Mouse (Mus musculus) gastrocnemius, postnatal 10 days (tissue): ENCODE data around the gene Fgr. TPM values are rescaled to one million over a fixed set of nuclear protein-coding genes. Genes with fewer than 3 reads are reported as not detected.
A peak's percentile ranks its signal among the peaks of the same experiment; 100 is the strongest.

ENCODE experiments used
- DNase-seq: peaks from one replicate; pipeline ENCODE4 v3.0.0; 2021; ENCODE audit warnings: mixed read lengths
- total RNA-seq, 2 experiments: library from RNA; stranded (reverse); gene quantifications; 2 replicates each; pipeline ENCODE4 v1.2.3; 2021

The Fgr gene
- total RNA-seq, 2 experiments from 2014 or later: 0.09 to 0.54 TPM

DNA sequence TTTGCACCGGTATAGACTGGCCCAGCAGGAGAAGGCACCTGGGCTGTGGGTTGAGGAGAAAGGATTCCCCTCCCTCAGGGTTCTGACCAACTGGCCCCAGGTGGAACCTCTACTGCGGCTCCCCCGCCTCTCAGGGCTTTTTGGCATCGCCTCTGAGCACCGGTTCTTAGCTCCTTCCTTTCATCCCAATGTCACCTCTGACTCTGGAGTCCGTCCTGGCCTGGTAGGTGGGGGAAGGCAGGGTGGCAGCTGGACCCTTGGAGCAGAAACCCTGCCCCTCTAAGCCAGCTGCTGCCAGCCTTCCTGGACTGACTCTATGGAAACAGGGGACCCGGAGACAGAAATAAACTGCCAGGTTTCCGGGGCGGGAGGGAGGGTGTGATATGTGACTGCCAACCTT, 63.4 kb downstream of the Fgr start:
- DNase-seq: no peak

DNA sequence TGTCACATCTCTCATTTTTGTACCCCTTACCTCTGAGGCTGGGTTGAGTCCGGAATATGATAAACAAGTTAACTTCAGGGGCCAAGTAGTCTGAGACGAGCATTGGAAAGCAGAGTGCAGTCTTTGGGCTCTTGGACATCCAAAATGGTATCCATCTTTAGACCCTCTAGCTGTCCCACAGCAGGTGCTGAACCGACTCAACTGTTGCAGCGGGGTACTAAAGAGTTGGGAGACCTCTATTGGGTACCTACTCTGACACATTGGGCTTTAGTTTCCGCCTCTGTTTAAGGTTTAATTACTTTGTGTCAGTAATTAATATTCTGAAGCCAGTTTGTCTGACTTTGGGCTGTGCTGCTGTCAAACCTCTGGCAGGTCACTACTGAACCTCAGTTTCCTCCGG, 63.9 kb downstream of the Fgr start:
- no peak for DNase-seq

DNA sequence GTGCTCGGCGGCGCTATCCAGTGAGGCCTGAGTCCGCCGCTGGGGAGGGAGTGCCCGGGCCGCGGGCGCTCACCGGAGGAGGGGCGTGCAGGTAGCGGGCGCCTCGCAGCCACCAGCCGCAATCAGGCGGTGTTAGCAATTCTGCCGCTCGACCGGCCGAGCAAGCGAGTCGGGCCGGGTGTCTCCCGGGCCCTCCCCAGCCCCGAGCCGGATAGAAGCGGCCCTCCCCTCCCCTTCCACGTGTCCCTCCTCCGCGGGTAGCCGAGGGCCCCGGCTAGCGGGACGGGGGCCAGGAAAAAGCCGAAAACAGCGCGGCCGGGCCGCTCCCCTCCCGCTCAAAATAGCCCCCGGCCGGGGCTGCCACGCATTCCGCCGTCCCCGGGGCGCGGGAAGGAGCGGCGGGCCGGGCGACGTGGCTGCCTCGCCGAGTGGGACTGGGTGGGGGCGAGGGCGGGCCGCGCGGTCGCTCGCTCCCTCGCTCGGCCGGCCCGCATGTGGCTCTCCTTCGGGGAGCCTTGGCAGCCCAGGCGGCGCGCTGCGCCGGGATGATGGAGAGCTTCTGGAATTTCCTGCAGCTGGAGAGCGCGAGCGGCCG, 64.7 kb downstream of the Fgr start:
- peak; percentile 77 for DNase-seq

DNA sequence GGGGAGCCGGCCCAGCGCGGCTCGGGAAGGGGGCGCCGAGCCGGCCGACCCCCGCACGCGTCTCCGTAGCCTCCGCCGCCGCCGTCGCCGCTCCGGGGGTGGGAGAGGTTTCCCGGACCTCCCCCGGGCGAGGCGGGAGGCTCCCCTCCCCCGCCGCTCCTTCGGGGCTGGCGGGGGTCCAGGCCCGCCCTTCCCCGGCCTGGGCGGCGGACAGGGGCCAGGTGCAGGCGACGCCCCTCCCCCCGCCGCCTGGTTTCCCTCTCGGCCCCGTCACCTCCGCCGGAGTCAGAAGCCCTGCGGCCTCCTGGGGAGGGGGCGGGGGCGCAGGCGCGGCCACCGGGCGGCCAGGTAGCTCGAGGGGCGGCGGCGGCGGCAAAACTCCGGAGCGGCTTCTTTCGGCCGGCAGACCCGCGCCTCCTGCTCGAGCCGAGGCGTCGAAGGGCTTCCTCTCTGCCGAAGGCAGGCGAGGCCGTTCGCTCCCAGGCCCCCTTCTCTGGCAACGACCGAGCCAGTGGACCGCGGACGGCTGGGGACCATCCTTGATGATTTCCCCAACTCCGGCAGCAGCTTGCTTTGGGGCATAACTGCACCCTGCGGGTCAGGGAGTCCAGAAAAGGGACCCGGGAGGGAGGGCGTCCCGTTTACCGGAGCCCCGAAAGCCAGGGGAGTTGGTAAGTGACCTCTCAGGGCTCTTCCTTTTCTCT, 65.4 kb downstream of the Fgr start:
- DNase-seq: peak; percentile 74

DNA sequence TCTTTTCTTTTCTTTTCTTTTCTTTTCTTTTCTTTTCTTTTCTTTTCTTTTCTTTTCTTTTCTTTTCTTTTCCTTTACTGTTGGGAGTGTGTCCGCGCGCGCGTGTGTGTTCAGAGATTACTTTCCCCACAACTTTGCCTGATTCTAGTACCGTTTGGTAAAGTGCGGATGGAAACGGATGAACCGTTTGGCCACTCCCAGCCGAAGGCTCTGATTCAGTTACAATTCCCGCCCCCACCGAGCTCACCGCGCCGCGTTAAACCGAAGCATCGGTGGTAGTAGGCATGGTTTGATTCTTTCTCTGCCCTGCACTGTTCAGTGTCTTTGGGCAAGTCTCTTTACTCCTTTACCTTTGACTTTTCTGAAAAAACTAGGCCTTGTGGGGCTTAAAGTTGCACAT, 65.9 kb downstream of the Fgr start:
- no peak for DNase-seq

DNA sequence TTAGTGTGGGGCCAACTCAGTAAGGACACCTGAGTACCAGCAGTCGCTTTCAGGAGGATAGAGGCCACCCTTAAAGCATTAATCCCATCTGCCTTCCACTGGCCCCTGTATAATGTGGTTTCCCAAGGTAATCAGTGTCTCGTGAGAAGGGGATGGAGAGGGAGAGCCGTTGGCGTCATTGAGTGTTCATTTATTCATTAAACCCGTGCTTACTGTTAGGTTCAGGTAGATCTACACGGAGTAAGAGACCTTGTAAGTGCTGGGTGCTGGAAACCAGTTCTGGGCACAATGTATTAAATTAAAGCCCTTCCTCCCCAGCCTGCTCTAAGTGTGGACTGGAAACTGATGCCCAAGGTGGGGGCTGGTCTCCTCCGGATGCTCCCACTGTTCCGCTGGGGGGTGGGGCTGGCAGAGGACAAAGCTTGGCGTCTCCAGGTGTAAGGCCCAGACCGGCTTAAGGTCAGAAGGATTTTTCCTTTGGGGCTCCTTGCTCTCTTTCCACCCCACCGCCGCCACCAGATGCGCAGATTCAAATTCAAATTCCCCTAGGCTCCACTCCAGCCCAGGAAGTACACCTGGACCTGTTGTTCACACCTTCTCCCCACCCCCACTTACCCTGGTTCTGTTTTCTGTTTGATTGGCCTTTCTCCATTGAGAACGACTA, 66.5 kb downstream of the Fgr start:
- DNase-seq: no peak

DNA sequence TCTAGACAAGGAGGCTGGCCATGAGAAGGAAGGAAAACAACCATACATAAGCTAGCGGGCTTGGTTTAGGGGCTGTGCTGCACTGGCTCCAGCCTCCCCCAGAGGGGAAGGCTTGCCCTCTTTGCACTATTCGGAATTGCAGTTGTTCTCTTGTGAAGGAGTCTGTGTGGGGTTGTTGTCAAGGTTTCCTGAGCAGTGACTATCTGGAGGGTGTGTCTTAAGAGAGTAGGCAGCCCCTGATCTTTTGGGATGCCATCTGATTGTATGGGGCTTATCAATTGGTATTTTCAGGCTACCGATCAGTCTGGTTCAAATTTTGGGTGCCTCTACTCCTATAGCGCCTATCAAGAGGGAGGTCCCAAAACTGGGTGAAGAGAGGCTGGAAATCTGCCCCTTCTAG, 68.3 kb downstream of the Fgr start:
- no peak for DNase-seq

DNA sequence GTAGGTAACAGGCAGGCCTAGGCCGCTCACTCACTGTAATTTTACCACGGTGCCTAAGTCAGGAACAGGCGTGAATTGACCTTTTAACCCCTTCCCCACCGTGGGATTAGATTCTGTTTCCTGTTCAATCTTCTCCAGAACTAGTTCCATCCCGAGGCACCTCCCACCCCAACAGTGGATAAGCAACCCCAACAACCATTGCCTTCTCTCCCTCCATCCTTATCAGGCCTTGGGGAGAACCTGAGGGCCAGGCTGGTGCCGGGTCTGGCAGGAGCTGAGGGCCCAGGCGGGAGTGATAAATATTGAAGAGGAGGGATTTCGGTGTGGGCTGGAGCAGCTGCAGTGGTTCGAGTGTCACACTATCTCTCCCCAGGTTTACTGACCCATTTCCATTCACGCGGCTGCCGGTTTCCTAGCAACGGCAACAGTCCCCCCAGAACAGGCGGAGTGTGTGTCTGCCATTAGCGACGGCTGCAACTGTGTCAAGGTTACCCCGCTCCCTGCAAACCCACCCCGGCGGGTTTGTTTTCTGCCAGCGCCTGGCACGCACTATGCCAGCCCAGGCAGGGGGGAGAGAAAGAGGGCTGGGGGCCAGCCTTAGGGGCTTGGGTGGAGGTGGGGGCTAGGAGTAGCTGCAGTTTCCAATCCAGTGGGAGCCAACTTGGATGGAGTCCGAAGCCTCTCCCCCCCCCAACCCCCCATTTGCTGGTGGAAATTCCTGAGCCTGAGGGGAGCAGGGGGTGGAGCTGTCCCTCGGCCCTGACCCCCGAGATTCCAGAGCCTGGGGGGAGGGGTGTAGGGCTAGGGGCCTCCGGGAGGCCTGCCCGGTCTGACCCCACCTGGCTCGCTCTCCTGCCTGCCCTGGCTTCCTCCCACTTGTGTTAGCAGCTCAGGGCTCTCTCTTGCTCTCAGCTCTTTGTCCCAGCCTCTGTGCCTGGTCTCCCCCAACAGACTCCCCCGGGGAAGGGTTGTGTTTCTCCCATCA, 69.0 kb downstream of the Fgr start:
- no peak for DNase-seq

DNA sequence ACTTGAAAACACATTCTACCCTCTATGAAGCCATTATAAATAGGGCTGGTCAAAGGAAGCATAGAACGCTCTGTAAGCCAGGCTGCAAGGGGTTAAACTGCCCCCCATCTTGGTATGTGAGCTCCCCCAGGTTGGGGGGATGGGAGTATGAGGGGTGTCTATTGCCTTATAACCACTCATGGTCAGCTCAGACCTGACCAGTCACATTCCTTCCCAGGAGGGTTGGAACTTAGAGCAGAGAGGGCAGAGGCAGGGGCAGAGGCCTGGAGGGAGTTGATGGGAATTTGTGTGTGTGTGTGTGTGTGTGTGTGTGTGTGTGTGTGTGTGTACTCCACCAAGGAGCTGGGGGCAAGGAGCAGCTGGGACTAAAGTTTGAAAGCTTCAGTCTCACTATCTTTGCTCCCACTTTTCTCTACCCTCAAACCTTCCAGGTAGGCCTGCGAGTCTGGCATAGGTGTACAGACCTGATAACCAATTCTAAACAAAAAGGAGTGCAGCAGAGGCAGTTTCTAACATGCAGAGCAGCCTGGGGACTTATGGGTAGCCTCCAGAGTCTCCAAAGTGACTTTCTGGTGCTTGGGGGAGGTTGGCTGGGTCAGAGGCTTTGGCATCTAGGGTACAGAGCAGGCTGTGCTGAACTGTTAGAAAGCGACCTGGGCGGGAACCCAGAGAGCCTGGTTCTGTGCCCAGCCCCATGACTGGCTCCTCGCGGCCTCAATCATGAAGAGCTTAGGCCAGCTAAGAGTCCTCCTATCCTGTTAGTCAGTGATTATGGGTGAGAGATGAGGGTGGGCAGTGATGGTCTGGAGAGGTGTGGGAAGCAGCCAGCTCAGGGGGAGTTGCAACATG, 70.1 kb downstream of the Fgr start:
- peak; percentile 79 for DNase-seq

DNA sequence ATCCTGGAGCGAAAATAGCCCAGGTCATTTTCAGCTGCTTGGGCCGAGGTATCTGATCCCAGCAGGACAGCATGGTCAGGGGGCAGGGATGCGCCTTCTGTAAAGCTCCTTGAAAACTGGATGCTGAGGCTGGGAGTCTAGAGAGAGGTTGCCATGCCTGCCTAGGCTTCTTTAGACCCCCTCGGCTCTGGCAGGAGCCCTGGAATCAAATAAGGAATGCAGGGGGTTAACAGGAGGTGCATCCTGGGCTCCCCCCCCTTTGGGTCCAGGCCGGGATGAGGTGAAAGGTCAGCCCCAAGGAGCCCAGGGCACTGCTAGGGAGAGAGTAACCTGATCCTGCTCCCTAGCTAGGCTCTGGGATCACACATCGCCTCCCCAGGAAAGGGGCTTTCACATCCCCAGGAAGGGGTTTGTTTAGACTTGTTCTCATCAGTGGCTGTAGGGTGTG, 70.8 kb downstream of the Fgr start:
- DNase-seq: no peak

DNA sequence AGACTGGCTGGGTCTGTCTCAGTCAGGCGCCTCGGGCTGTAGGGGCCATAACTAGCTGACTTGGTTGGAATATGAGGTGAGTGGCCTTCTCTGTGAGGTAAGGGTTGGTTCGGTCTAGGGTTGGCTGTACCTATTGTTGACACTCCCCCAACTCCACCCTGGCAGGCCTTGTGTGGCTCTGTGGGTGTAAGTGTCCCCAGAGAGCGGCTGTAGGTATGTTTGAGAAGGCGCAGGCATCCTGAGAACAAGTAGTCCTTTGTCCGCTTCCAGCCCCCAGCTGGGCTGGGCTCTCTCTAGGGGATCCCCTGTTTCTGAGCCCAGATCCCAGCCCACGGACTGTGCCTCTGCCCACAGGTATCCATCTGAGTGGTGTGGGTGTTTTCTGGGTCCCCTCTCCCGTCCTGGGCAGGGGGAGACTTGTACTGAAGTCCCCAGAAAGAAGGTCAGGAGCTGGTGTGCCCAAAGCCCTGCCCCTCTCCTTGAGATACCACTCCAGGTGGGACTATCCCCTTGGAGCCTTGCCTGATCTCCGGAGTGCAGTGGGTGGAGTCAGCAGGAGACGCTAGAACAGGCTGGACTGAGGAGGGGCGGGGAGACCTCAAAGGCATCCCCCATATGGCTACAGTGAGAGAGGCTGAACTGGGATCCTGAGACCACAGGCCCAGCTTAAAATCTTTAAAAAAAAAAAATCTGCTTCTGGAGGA, 72.0 kb downstream of the Fgr start:
- DNase-seq: no peak

DNA sequence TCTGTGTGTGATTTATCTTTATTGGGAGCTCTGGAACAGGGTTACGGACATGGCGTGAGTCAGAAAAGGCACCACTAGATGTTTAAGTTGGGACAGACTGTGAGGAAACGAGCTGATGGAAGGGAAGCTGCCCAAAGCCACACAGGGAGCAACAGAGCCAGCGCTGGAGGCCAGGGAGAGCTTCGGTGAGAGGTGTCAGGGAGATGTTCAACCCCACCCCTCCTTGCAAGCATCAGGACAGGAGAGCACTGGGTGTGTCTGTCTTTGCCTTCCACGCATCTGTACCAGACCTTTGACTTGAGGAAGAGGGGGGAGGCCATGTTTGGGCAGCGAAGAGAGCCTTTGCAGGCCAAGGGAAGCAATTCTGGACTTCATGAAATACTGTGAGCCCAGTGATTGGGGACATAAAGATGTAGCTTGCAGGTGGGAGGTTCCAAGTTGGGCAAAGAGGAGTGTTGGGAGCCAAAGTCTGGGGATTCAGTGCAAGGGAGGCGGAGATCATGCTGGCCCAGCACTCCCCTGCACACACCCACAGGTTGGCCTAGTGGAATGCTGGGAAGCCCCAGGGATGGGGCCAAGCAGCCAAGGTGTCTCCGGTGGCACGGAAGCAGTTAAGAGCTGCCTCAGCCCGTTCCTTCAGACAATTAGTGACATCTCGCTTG, 72.9 kb downstream of the Fgr start:
- DNase-seq: no peak

DNA sequence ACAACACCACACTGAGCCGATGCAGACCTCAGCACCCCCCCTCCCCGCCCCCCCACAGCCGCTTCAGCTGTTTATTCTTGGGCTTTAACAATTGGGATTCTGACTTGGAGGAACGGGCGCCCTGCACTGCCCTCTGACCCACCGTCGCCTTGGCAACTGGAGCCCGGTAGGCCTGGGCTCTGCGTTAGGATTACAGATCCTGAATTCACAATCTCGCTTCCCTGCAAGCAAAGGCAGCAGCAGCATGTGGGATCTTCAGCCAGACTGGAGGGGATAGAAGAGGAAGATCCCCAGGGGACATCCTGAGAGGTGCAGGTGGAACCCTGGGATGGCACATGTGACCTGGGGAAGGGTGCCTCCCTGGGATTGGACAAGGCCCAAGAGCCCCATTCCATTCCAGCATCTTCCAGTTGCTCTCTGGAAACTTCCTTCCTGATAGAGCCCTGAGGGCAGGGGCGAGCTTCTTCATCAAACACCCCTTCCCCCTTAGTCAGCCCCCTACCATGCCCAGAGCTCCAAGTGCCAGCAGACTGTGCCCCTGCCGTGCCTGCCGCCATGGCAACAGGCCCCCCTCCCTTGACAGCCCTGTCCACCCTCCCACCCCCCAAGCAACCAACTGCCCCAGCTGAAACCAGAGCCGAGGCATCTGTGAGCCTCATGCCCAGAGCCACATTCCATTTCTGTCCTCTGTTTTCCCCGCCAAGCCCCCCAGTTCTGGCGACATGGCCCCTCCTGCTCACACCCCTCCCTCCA, 73.6 kb downstream of the Fgr start:
- no peak for DNase-seq

DNA sequence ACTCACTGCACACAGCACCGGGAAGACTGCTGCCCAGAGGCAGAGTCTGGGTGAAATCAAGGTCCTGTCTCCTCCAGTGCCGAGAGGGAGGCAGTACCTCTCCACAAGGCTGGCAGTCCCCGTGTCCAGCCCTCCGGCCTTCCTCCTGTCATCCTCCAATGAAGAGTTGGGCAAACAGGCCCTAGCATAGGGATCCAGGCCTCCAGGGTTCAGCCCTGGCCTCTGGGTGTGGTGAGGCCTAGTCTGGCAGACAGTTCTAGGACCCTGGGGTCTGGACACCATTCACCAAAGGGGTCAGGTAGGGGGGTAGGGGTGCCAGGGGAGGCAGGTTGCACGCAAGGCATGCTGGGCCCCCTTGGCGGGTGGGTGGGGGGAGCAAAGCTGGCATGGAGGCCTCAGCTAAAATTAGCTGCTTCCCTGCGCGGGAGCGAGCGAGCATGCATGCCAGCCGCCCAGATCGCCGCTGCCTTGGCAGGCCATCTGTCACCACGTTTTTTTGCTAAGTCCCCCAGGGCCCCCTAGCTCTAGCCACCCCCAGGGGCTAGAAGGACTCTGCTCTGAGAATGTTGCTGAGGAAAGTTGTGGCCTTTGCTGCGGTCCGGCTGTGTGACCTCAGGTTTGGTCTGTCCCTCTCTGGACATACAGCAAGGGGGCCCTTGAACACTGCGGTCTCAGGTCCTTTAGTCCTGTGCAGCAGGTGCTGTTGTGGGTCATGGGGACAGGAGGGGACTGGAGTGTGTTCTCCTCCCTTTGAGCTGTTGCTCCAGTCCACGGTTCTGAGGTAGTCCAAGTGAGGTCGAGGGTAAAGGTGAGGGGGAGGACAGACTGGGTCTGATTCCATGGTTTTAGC, 75.4 kb downstream of the Fgr start:
- no peak for DNase-seq

DNA sequence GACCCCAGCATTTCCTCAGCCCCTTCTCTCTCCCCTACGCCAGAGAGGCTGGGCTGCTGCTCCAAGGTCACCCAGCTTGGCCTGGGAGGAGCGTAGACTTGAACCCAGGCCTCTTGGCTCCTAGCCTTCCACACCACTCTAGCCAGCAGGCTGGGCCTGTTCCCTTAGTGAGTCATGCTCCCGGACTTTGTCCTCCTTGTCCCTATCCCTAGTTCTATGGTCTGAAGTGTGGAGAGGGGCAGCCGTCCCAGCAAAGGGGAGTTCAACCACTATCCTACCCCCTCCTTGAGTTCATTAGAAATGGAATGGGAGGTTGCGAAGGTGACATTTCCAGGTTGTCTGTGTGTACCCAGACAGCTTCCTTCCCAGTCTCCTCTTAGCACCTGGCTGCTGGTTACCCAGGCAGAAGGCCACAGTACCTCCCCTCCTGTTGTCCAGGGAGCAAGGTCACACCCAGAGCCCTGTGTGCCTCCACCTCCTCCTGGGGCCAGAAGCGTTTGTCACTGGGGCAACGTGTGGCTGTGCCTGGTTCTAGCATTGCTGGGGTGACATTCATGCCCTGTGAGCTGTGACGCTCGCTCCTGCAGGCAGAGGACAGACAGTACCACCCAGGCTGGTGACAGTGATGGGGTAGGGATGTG, 76.4 kb downstream of the Fgr start:
- DNase-seq: no peak

DNA sequence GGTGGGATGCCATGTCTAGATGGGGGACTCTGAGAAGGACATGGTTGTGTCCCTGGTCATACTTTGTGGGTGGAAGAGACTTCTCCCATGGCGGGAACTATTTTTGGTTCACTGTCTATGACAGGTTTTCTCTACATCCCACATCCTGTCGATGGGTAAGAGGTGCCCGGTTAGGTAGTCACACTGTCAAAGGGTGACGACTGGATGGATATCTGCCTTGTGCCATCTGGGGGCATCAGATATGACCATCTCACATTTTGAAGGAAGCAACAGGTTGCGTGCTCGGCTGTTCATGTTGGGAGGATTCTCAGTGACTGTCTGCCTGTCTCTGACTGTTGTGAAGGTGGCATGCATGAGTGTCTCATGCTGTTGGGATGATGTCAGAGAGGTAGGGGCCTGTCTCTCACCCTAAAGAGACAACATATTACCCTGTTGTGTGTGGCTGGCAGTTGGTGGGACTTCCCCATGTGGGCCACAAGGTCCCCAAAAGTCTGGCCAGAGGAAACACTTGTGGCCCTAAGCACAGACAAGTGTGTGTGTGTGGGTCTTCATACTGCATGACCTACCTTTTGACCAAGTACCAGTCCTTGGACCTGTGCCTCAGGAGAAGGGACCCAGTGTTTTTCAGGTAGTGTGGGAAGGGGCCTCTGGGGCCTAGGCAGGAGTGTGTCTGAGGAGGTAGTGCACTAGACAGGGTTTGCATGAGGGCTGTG, 77.1 kb downstream of the Fgr start:
- no peak for DNase-seq

DNA sequence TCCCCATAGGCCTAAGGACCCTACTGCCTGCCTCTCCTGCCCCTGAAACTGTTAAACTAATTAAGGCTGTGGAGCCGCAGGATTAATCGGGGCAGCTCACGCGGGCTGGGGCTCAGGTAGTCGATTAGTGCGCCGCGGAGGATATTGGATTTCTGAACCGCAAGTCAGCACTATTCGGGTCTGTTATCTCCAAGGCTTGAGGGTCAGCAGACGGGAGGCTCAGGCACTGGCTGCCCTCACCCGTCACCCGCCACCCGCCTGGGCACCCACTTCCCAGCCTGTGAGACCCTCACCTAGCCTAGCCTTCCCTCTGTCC, 77.6 kb downstream of the Fgr start:
- no peak for DNase-seq
